8 mouse cellular contexts compared by ENCODE assay signal in the genomic region with DNA sequence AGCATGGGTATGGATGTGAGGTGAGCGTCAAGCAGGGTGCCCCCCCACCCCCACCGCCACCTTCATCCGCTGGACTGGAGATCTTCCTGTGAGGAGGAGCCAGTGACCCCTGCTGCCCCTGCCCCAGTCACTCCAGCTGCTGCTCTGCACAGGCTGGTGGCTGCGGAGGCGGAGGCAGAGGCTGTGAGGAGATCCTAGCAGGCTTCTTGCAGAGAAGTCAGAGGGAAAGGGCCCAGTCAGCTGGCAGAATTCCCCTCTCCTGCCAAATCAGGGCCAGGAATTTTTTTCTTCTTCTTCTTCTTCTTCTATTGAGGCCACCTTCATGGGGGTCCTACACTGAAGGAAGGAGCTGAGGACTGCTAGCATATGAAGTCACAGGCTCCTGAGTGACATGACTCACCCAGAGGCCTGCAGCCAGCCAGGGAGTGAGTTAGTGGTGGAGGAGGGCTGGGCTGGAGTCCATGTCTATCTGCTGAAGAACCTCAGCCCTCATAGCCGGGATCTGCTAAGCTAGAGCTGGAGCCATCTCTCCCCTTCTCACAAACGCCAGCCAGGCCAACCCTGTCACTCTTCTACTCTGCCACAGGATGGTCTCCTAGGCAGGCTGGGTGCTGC. TPM values are rescaled to one million over a fixed set of nuclear protein-coding genes. Genes with fewer than 3 reads are reported as not detected.
A peak's percentile ranks its signal among the peaks of the same experiment; 100 is the strongest.
DNase-seq lines count a peak whose midpoint lies in the region; ATAC-seq lines count a peak whose summit lies in the region.
"Had no signal": no experiment of that assay in that cellular context is flagged by ENCODE, and none has a peak within 500 bp of the region (broad histone marks: within the 10 kb centered on the region; RNA-seq: fewer than 3 reads in every experiment).

No protein-coding gene starts in this region.

- intact Hi-C loops in left cerebral cortex, postnatal 36 days (cut with DNase I), result loop anchor here (5.0 to 10.0 kb wide), 4 partner anchors 37 to 390 kb away; a partner anchor contains a TSS

- H3K36me3 ChIP-seq in limb, embryonic 15.5 days, result peaks cover 21% of the 10 kb centered on the region

- H3K4me1 ChIP-seq in limb, embryonic 15.5 days, result peaks cover 55% of the 10 kb centered on the region

- peak overlapping the region; percentile 73 for H3K27ac ChIP-seq in limb, embryonic 15.5 days

- H3K9ac ChIP-seq in limb, embryonic 15.5 days, result 0 out of 2 replicates have a peak overlapping the region, but pooled peaks have one; percentile 14

- no peaks in the 10 kb centered on the region for H3K9me3 ChIP-seq in limb, embryonic 15.5 days

- H3K4me3 ChIP-seq in limb, embryonic 15.5 days, result no peak overlapping the region

- DNase-seq in left cerebral cortex, adult 18-20 months (ENCODE audit: low spot score in 2 of 2), result peak; percentile 29 to 37
- no peak for DNase-seq in left cerebral cortex, postnatal 36 days (ENCODE audit: low spot score in 2 of 2)
- peak; percentile 58 for DNase-seq in adipocyte (ENCODE audit: low spot score)
- peak; percentile 56 to 58 for DNase-seq in cerebellum, postnatal 14 days
- DNase-seq in layer of hippocampus, adult 9-10 months (ENCODE audit: low spot score), result no peak
- no peak for DNase-seq in ovary, postnatal 36 days (ENCODE audit: low spot score)

- H3K27me3 ChIP-seq in limb, embryonic 15.5 days, result peaks cover 9% of the 10 kb centered on the region

- H3K4me2 ChIP-seq in limb, embryonic 15.5 days, result no peak overlapping the region

- 46% methylated on average over 7 of the region's 7 CpGs for WGBS in limb, embryonic 15.5 days

- ATAC-seq in limb, embryonic 15.5 days (ENCODE audit: insufficient number of reproducible peaks, low FRiP score, low TSS enrichment, low read depth), result no peak
- ATAC-seq: hindbrain, embryonic 16.5 days had no signal

RNA-seq across cellular contexts. Expression of a gene that starts 17.9 kb away (rescaled TPM):
- 10 to 100 TPM; 79.7 to 82.3 TPM for total RNA-seq in left cerebral cortex, adult 18-20 months (2021)
- 10 to 100 TPM; 66.4 to 74.5 TPM for total RNA-seq in left cerebral cortex, postnatal 36 days (2021)
- polyA plus RNA-seq in limb, embryonic 15.5 days (2015; fragmentation: Nextera tagmentation; extraction: Ambion mirVana), result 68.1 and 75.1 TPM in 2 replicates

RNA-seq across cellular contexts. Expression of a gene that starts 36.8 kb away (rescaled TPM):
- total RNA-seq in left cerebral cortex, adult 18-20 months (2021), result 10 to 100 TPM; 14.6 to 15.8 TPM
- 10 to 100 TPM; 15.9 to 21.4 TPM for total RNA-seq in left cerebral cortex, postnatal 36 days (2021)
- 175 and 199 TPM in 2 replicates for polyA plus RNA-seq in limb, embryonic 15.5 days (2015; fragmentation: Nextera tagmentation; extraction: Ambion mirVana)

RNA-seq across cellular contexts. Expression of a gene that starts 54.7 kb away (rescaled TPM):
- 1 to 10 TPM; 1.6 to 2.4 TPM for total RNA-seq in left cerebral cortex, adult 18-20 months (2021)
- total RNA-seq in left cerebral cortex, postnatal 36 days (2021), result 1 to 10 TPM; 2.0 to 2.4 TPM
- polyA plus RNA-seq in limb, embryonic 15.5 days (2015; fragmentation: Nextera tagmentation; extraction: Ambion mirVana), result 0.10 and 0.12 TPM in 2 replicates

Comparison
In these comparisons a context has a peak if more than half of its experiments do, and no peak if none do; other contexts are left out.
1. DNase-seq: peak in left cerebral cortex, adult 18-20 months (2 of 2), adipocyte (single experiment) and cerebellum, postnatal 14 days (2 of 2); none in left cerebral cortex, postnatal 36 days (0 of 2), layer of hippocampus, adult 9-10 months (single experiment) and ovary, postnatal 36 days (single experiment).